Mouse (Mus musculus): Measurements from ENCODE around the gene Tas1r1.
"Not testable (repeated sequence)": the region's sequence is repeated elsewhere in the genome, so short reads cannot be mapped to it uniquely, and the experiment has no call there.

The Tas1r1 gene

DNA sequence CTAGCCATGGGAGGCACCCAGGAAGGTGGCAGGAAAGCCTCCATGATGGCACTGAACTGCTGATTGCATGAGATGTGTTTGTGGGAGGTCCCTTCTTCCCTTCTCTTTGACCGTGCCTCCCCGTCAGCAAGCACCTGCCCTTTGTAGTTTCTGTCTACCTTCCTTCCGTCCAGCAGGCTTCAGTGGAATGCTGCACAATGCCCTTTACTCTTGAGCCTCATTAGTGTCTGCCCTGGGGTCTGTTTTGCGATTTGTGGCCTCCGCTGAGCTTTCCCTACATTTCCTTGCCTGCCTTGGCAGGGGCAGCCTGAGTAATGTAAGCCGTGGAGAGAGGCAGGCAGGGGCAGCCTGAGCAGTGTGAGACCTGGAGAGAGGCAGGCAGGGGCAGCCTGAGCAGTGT is 6.2 kb upstream of the Tas1r1 start:
- no peak for DNase-seq (ENCODE audit: low spot score in 2 of 2)

DNA sequence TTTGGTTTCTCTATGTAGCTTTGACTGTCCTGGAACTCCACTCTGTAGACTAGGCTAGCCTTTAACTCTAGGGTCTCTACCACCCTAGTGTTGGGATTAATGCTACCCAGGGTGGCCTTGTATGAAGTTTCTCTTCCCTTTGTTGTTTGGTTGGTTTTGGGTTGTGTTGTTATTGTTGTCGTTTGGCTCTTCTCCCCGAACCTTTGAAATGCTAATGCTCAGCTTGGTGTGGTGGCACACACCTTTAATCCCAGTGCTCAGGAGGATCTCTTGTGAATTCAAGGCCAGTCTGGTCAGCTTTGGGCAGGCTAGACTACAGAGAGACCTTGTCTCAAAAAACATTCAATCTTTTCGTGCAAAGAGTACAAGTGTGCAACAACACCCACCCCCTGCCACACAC is 4.8 kb upstream of the Tas1r1 start:
- no peak for DNase-seq (ENCODE audit: low spot score in 2 of 2)

DNA sequence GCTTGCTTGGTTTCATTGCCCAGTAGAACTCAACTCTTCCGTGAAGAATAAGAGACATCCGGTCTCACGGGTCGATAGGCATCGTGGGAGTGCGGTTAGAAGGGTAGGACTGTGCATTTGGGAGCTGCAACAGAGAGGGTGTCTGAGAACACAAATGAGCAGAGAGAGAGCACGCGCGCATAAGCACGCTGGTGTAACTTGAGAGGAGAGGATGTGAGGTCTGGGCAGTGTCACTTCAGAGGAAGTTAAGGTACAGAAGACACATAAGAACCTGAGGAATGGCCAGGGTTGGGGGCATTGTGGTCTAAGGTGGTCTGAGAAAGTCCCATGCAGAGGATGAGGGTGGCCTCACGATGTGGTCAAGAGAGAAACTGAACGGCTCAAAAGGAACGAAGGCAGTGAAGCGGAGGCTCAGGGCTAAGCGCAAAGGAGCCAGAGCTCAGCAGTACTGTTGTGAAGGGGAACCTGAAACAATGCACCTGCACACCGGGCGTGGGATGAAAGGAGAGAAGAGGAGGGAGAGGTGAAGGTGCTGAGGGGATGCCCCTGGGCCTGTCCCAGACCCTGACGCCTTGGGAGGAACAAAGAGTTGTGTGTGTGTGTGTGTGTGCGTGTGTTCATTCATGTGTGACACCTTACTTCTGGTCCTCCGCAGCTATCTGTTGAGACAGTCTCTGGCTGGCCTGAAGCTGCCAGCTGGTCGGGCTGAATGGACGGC is 3.7 kb upstream of the Tas1r1 start:
- DNase-seq (ENCODE audit: low spot score in 2 of 2): no peak

DNA sequence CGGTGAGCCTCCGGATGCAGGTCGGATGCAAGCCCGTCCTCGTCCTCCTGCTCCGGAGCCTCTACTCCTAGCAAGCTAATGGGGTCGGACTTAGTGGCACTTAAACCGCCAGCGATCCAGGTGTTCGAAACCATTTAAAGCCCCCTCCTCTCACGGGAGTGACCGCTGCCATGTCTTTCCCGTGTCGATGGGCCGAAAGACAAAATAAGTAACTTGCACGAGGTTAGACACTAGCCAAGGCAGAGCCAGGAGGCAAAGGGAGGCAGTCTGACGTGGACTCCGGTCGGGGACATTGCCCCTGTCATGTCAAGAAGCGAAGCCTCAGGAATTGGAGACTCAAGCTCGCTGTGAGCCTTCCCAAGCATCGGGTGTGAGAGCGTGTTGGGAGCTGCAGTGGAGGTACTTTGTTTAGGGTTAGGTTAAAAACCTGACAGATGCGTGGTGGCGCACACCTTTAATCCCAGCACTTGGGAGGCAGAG is 1.5 kb upstream of the Tas1r1 start:
- DNase-seq (ENCODE audit: low spot score in 2 of 2): no peak

DNA sequence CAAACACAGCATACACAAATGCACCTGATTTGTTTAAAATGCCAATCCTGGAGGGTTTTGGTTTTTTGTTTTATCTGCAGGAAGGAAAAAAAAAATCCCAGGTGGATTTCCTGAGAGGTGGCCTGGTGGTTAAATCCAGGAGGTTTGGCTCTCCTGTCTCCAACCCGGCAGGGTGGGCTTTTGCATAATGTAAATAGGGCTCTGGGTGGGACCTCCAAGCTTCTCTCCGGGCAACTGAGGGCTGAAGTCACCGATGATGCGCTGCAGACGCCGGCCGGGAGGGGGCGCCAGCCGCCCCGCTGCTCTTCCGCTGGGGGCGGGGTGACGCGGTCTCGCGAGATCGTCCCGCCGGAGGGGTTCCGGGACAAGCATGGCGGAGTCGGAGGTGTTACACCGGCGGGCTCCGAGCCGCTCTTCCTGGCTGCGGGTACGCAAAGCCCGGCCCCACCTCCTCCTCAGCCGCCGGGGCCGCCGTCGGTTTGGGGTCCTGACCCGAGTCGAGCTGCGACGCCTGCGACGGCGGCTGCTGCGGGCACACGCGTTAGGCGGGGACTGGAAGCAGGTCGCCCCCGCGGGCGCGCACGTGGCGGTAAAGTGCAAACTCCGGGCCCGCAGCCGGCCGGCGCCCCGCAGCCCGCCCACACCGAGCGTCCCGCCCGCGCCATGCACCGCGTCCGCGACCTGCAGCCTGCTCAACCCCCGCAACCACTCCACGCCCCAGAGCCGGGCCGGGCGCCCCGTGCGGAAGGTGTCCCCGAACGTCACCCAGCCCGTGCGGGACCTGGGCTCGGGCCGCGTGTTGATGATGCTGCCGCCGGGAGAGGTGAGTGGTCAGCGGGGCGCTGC is 840 bp upstream of the Tas1r1 start, which contains the start of gene Nol9:
Gene Nol9, plus strand, starts transcription at position 337 of the 846 bp plus-strand sequence.
- DNase-seq (ENCODE audit: low spot score in 2 of 2): peak; percentile 83

DNA sequence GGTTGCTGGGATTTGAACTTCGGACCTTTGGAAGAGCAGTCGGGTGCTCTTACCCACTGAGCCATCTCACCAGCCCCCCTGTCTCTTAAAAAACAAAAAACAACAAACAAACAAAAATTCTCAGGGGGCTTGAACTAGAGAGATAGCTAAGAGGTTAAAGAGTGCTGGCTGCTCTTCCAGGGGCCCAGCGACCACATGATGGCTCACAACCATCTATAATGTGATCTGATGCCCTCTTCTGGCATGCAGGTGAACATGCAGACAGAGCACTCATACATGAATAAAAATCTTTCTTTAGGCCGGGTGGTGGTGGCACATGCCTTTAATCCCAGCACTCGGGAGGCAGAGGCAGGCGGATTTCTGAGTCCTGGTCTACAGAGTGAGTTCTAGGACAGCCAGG is 1.9 kb downstream of the Tas1r1 start:
- not testable (repeated sequence) for DNase-seq (ENCODE audit: low spot score in 2 of 2)

DNA sequence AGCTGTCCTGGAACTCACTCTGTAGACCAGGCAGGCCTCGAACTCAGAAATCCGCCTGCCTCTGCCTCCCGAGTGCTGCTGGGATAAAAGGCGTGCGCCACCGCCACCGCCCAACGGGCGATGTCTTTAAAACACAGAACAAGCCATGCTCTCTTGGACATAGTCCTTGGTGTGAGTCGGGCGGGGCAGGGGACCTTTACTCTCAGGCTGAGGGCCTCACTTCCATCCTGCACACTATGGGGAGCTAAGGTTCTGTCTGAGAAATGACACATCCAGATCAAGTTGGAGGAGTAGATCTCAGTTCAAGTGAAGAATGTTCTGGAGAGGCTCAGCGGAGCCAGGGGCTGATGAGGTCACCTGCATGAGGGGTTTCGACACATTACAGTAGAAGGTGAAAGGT is 5.4 kb downstream of the Tas1r1 start:
- DNase-seq (ENCODE audit: low spot score in 2 of 2): no peak

DNA sequence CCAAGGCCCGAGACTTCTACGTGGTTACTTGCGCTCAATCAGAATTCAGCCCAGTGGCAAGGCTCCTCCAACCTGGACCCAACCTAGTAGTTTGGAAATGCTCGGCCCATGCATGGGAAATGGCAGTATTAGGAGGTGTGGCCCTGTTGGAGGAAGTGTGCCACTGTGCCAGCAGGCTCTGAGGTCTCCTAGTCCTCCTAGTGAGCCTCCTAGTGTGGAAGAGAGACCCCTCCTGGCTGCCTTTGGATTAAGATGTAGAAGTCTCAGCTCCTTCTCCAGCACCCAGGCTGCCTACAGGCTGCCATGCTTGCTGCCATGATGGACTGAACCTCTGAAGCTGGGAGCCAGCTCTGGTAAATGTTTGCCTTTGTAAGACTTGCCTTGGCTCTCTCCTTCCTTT is 8.4 kb downstream of the Tas1r1 start:
- DNase-seq (ENCODE audit: low spot score in 2 of 2): no peak

DNA sequence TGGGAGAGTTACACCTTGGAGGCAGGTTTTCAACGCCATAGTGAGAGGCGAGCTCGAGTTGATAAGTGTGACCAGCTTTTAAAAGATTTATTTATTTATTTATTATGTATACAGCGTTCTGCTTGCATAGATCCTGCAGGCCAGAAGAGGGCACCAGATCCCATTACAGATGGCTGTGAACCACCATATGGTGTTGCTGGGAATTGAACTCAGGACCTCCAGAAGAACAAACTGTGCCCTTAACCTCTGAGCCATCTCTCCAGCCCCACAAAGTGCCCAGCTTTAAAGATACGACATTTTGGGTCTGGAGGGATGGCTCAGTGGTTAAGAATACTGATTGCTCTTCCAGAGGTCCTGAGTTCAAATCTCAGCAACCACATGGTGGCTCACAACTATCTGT is 9.3 kb downstream of the Tas1r1 start:
- DNase-seq (ENCODE audit: low spot score in 2 of 2): no peak

DNA sequence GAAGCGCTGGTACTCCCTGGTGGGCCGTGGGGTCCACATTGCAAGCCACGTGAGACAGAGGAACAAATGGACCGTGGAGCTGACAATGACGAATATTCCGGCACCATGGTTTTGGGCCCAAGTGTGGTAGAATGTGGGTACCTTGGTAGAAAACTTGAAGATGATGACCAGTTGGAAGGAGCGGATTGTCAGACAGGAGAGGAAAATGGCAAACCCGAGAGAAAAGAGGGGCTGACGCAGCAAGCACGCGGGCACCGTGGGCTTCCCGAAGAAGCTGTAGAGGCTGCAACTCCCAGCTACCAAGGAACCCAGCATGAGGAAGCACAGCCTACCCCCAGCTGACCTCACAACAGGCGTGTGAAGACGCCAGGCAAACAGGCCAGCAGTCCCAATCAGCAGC is 9.9 kb downstream of the Tas1r1 start:
- no peak for DNase-seq (ENCODE audit: low spot score in 2 of 2)

DNA sequence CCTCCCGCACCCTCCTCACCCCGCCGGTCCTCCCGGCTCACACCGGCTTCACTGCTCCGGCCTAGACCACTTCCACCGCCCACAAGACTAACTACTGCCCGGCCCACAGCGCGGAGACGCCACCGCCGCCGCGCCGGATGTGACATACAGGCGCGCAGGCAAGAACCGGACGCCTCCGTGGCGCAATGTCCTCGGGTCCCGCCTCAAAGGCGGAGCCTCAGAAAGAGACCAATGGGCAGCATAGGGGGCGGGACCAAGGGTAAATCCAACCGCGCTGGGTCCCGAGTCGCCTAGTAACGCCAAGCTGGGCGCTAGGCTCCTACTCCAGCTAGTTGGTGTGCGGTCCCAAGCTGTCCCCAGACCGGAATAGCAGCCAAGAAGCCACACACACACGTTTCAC is 10.8 kb downstream of the Tas1r1 start, which contains the start of gene Zbtb48:
Gene Zbtb48, minus strand, starts transcription at position 148 of the 400 bp plus-strand sequence.
- peak; percentile 97 for DNase-seq (ENCODE audit: low spot score in 2 of 2)

DNA sequence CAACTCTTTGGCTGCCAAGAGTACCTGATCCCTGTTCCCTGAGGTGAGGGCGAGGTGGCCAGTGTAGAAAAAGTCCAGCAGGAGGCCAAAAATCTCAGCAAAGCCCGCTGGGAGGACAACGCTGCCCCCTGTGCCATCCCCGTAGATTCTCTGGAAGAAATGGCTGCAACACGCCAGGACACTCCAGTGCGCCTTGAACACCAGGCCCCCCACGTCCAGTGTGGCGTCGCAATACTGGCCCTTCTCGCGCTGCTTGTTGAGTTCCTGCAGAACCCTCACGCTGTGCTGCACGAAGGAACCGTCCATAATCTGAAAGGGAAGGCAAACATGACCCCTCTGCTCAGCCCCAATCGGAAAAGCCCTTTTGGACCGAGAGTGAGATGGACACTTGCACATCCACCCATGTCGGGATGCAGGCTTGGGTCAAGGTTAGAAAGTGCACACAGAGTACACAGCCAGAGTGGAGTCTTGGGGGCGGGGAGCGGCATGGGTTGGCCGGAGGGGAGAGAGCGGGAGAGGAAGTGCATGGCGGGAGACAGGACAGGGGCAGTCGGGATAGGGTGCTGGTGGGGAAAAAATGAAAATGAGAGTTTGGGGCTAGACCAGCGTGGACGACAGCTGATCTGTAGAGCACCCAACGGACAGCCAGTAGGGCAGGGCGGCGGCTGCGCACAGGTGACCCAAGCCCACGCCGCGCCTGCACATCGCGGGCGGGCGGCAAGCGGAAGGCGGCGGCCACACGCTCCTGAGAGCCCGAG is 11.4 kb downstream of the Tas1r1 start:
- DNase-seq (ENCODE audit: low spot score in 2 of 2): no peak

DNA sequence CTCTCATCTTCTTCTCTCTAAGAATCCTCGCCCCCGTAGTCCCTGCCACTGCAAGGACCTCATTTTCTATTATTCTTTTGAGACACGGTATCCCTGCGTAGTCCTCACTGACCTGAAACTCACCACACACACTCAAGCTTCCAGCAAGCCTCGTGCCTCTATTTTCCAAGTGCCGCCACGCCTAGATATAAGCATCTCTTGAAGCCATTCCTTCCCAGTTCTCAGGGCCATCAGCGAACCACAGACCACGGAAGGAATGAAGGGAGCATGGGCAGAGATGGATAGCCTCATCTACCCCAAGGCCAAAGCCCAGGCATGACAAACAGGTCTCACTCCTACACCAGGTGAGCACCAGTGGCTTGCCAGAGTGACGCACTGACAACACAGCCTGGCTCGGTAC is 13.8 kb downstream of the Tas1r1 start:
- DNase-seq (ENCODE audit: low spot score in 2 of 2): no peak

DNA sequence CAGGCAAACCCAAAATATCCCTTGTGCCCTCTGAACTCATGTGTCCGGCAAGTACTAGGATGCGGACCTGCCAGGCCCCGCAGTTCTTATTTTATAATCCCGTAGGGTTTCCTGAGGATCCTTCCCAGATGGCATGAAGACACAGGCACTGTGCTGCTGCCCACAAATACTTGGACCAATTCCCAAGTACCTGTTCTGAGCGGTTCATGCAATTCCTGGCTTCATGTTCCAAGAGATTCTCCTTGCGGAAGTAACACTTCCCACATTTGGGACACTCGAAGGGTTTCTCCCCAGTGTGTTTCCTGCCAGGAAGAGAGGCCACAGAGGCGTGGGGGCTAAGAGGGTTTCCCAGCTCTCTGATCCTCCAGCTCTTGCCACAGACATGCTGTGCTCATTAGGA is 15.9 kb downstream of the Tas1r1 start:
- DNase-seq (ENCODE audit: low spot score in 2 of 2): no peak

DNA sequence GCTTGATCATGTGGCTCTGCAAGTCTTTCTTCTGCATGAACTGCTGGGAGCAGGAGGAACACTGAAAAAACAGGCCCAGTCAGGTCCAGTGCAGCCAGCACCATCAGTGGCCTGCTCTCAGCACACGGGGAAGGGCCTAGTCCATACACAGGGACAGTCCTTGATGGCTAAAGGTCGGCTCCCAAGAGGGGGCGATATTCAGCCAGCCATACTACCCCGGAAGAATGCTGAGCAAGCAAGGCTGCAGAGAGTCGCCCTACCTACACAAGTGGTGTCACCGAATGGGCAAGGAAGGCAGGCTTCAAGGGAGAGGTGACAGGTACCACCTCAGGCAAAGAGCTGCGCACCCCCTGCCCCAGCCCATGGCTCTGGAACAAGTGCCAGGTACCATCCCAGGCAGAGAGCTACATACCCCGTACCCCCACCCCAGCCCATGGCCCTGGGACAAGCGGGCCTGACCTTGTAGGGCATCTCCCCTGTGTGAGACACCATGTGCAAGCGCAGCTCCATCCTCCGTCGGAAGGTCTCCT is 16.7 kb downstream of the Tas1r1 start:
- DNase-seq (ENCODE audit: low spot score in 2 of 2): no peak

DNA sequence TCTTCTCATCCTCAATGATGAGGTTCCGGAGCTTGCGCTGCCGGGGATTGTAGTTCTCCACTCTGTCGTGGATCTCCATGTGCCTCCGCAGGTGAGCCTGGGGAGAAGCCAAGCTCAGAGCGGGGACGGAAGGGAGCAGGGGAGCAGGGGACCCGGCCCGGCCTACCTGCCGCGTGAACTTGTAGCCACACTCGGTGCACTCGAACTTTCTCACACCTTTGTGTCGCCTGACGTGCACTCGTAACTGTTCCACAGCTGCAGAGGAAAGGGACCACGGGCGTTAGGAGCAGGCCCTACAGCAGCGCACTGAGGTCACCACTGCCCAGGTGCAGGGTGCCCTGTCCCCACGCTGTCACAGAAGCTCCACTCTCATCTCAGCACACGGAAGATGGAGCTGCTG is 18.3 kb downstream of the Tas1r1 start:
- no peak for DNase-seq (ENCODE audit: low spot score in 2 of 2)

DNA sequence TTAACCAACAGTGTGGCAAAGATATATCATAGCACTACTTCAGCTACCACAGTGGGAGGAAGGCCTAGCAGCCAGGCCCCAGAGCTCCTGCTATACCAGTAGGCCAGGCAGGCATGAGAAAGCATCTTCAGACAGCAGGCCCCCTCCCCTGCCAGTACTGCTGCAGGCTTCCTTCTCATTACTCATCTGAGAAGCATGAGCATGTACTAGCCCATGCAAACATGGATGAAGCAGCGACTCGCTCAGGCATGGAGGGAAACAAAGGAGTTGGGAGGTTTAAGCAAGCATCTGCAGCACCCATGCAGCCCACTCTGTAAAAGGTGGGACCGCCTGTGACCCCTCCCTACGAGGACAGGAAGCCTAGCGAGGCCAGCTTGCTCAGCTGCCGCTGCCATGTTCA is 19.3 kb downstream of the Tas1r1 start:
- DNase-seq (ENCODE audit: low spot score in 2 of 2): no peak

DNA sequence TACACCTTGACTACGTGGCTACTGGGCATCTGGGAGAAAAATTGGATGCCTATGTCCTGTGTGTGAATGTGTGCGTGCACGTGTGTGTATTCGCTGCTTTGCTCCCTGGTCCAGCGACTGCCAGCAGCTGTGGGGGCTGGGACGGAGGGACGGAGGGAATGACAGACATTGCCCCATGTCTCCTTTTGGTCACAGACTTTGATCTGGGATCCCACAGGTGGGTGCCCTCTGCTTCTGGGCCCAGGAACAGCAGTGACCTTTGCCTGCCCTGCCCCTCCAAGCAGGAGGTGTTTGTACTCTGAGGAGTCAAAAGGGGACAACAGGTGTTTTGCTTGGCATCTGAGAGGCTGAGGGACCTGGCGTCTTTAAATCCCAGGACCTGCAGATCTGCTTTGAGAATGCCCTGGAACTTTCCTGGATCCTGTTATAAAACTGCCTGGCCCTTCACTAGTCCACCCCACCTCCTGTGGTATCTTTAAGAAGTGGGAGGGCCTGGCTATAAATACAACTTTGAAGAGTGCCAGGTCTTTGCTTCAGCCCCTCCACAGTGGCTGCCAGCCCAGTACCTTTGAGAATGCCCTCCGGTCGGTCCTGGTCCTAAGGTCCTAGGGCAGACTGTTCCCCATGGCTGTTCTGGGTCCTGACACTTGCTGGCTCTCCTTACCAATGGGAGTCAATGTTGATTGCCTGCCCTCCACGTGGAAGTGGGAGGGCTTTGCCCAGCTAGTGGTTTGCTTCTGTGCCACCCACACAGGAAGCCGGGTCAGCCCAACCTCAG is 25.1 kb downstream of the Tas1r1 start:
- DNase-seq (ENCODE audit: low spot score in 2 of 2): no peak

DNA sequence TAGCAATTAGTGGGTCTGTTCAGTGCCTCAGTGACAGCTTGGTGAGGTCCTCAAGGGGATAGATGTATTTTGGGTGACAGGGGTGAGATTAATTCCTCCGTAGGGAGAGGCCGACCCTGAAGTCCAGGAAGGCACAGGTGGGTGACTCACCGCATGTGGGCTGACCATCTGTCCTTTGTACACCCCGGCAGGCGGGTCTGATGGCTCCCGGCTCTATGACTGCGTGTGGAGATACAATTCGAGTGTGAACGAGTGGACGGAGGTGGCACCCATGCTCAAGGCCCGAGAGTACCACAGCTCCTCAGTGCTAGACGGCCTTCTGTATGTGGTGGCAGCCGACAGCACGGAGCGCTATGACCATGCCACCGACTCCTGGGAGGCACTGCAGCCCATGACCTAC is 26.3 kb downstream of the Tas1r1 start:
- no peak for DNase-seq (ENCODE audit: low spot score in 2 of 2)

DNA sequence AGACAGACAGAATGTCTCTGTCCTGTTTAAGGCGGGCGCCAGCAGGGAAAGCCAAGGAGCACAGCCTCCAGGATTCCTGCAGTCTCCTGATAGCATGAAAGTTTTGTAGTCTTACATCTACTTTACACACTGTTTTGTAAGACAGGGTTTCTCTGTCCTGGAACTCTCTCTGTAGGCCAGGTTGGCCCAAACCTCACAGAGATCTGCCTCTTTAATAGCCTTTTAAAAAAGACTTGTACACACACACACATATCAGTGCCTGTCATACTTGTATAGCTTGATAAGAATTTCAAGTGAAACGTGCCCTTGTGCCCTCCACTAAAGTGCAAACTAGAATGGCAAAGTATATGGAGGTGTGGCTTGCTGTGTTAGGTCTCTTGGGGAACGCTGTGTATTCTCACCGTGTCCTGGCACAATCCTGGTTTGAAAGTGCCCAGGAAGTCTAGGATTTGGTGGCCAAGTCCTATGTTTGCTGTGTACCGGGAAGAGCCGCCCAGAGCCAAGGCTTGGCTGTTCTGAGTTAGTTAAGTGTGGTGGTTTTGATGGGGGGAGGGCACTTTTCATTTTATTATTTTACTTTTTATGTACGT is 27.1 kb downstream of the Tas1r1 start:
- no peak for DNase-seq (ENCODE audit: low spot score in 2 of 2)

DNA sequence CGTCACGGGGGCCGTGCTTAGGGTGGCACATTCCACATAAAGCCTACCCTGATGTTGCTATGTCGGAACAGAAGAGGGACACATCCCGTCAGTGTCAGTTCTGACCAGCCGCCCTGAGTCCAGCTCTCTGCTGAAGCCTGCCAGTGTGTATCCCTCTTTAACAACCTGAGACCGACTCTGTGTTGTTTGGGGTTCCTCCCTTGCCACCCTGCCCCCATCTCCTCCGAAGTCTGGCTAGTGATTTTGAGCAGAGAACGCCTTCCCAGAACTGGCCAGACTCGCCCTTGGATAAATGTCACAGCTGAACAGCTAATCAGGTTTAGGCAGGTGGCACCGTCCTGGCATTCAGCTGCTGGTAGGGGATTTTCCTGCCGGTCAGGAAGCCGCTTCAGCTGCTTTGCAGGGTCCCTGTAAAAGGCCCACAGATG is 27.6 kb downstream of the Tas1r1 start:
- DNase-seq (ENCODE audit: low spot score in 2 of 2): no peak
